Mouse (Mus musculus) intestine, embryonic 14.5 days (tissue): ENCODE measurements around the gene Taok1. TPM values are rescaled to one million over a fixed set of nuclear protein-coding genes. Genes with fewer than 3 reads are reported as not detected.

Source experiments
- ATAC-seq: fragments of 200-750 bp; cut with Nextera tagmentation; replicated peaks from 2 replicates; pipeline ENCODE4 v1.8.0; 2017; ENCODE audit warnings: low read depth, moderate number of reproducible peaks, moderate TSS enrichment, moderate library complexity; ENCODE audit not compliant: low FRiP score, low TSS enrichment
- DNase-seq: peaks from one replicate; pipeline ENCODE4 v3.0.0-alpha.2; 2018; ENCODE audit warnings: low spot score
- H3K27ac ChIP-seq: fragments of 300-500 bp; sonication (generic); 2 replicates; pipeline ENCODE4 v1.5.1; 2014; ENCODE audit warnings: low read depth, mild to moderate bottlenecking, control low read depth
- H3K27me3 ChIP-seq: fragments of 300-500 bp; sonication (generic); replicated peaks from 2 replicates; pipeline ENCODE4 v1.6.1; 2014; ENCODE audit warnings: low read length, control low read depth; ENCODE audit not compliant: control insufficient read depth, insufficient read depth
- H3K36me3 ChIP-seq: fragments of 300-500 bp; sonication (generic); 2 replicates; pipeline ENCODE4 v1.6.1; 2014; ENCODE audit warnings: low read length, control low read depth; ENCODE audit not compliant: control insufficient read depth, insufficient read depth
- H3K4me1 ChIP-seq: fragments of 300-500 bp; sonication (generic); replicated peaks from 2 replicates; pipeline ENCODE4 v1.6.1; 2014; ENCODE audit warnings: low read length, control low read depth, mixed read lengths; ENCODE audit not compliant: control insufficient read depth, insufficient read depth
- H3K4me2 ChIP-seq: fragments of 300-500 bp; sonication (generic); 2 replicates; pipeline ENCODE4 v1.6.1; 2014; ENCODE audit warnings: low read length
- H3K4me3 ChIP-seq: fragments of 300-500 bp; sonication (generic); 2 replicates; pipeline ENCODE4 v1.5.1; 2014; ENCODE audit warnings: low read depth, low read length, control low read depth, mixed read lengths
- H3K9ac ChIP-seq: fragments of 300-500 bp; sonication (generic); 2 replicates; pipeline ENCODE4 v1.6.1; 2014; ENCODE audit warnings: mild to moderate bottlenecking, low read length
- H3K9me3 ChIP-seq: fragments of 300-500 bp; sonication (generic); 2 replicates; pipeline ENCODE4 v1.6.1; 2016; ENCODE audit warnings: low read length, control low read depth; ENCODE audit not compliant: control insufficient read depth
- WGBS: fragments of 180-500 bp; shearing (Covaris S2); extraction: QIAGEN DNeasy Blood & Tissue Kit; methylation state at CpG from one replicate; pipeline ENCODE4 v1.1.7; 2014; 5-methylcytosine and 5-hydroxymethylcytosine counted together
- polyA plus RNA-seq: library from polyadenylated mRNA; unstranded; fragments of >200 nt; fragmentation: Nextera tagmentation; extraction: Ambion mirVana; gene quantifications from 2 replicates; pipeline ENCODE4 v1.2.1, GENCODE M21; 2014

The Taok1 gene
- polyA plus RNA-seq, 1 experiment from 2014 or later, result 19.7 TPM

DNA sequence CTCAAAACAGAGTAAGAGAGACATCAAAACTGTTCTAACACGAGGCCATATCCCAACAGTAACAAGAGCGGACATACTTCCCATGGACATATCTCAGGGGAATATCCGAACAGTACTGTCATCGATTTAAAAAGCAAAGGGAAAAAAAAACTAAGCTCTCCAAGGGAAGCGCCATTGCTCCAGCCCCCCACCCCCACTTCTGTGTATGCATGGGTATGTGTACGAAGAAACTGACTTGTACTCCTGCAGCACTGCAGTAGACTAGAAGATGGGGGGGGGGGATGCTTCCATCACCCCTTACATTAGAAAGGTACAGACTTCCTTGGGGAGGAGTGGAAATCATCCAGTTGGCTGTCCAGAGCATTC is 1.2 kb downstream of the Taok1 start:
- no peak for ATAC-seq
- peak; percentile 57 for DNase-seq

GRCm38 (mm10) chr11:77597266-77597665 is 10.3 kb downstream of the Taok1 start:
- Histone ChIP-seq H3K4me1 (no peaks in the 10 kb centered on the region), H3K9me3 (no peaks in the 10 kb centered on the region), H3K4me3 (no peak overlapping the region), H3K27me3 (no peaks in the 10 kb centered on the region), H3K27ac (no peak overlapping the region), H3K9ac (no peak overlapping the region), H3K4me2 (no peak overlapping the region), H3K36me3 (peaks cover 8% of the 10 kb centered on the region; the same call in 1 of the 2 replicates)
- no peak for DNase-seq
- no peak for ATAC-seq

More for the DNA sequence above, 1.2 kb downstream of the Taok1 start:
- Histone ChIP-seq H3K4me3 (peak overlapping the region; percentile 99), H3K4me1 (peaks cover 13% of the 10 kb centered on the region), H3K9ac (peak overlapping the region; percentile 99), H3K9me3 (no peaks in the 10 kb centered on the region), H3K4me2 (peak overlapping the region; percentile 90), H3K27me3 (no peaks in the 10 kb centered on the region), H3K36me3 (peaks cover 10% of the 10 kb centered on the region; the same call in 1 of the 2 replicates), H3K27ac (peak overlapping the region; percentile 95)
- 4% methylated on average over 6 of the region's 6 CpGs for WGBS

DNA sequence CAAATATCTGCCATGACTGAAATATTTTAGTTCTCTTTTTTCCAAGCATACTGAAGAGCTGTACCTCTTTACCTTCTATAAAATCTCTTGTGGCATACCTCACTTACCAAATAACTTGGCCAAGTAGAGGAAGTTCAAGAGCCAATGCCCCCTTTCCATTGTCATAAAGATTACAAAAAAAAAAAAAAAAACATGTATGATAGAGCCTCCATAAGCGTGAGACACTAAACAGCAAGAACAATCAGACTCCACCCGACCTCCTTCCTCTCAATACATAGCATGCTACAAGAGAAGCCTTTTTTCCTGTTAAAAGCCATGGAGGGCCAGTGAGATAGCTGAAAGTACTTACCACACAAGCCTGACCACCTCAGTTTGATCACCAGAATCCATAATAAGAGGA is 16.2 kb downstream of the Taok1 start:
- Histone ChIP-seq H3K4me2 (no peak overlapping the region), H3K27ac (no peak overlapping the region), H3K27me3 (no peaks in the 10 kb centered on the region), H3K4me3 (no peak overlapping the region), H3K9ac (no peak overlapping the region), H3K4me1 (peaks cover 10% of the 10 kb centered on the region), H3K9me3 (no peaks in the 10 kb centered on the region), H3K36me3 (peaks cover 12% of the 10 kb centered on the region; the same call in 1 of the 2 replicates)
- ATAC-seq (no peak), DNase-seq (no peak)
- WGBS, result 85% methylated on average over 2 of the region's 2 CpGs

GRCm38 (mm10) chr11:77590801-77591200 is 16.8 kb downstream of the Taok1 start:
- Histone ChIP-seq H3K36me3 (peaks cover 11% of the 10 kb centered on the region; the same call in 1 of the 2 replicates), H3K4me2 (no peak overlapping the region), H3K27ac (no peak overlapping the region), H3K4me3 (no peak overlapping the region), H3K9ac (no peak overlapping the region), H3K9me3 (no peaks in the 10 kb centered on the region), H3K4me1 (peaks cover 10% of the 10 kb centered on the region), H3K27me3 (no peaks in the 10 kb centered on the region)
- ATAC-seq, result no peak
- 100% methylated on average over 2 of the region's 2 CpGs for WGBS
- no peak for DNase-seq

GRCm38 (mm10) chr11:77585201-77585600 is 22.4 kb downstream of the Taok1 start:
- Histone ChIP-seq H3K36me3 (peaks cover 41% of the 10 kb centered on the region), H3K4me3 (no peak overlapping the region)
- no peak for ATAC-seq

DNA sequence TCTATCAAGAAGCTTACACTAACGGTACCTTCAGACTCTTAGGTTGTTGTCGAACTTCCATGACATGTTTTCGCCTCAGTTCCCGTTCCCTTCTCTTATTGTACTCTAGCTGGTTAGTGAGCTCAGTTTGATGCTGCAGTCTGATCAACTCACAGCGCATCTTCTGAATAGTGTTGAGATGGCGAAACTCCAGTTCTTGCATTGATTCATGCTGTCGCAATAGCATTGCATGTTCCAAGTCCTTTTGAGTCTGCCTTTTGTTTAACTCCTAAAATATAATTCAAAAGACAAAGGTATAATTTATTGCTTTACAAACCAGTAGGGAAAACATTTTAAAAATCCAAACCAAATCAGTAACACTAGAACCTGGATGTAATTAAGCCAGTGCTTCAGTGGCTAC is 62.4 kb downstream of the Taok1 start:
- Histone ChIP-seq H3K27ac (no peak overlapping the region), H3K4me2 (no peak overlapping the region), H3K36me3 (peaks cover 93% of the 10 kb centered on the region), H3K9me3 (no peaks in the 10 kb centered on the region), H3K9ac (no peak overlapping the region), H3K4me3 (no peak overlapping the region), H3K27me3 (no peaks in the 10 kb centered on the region), H3K4me1 (no peaks in the 10 kb centered on the region)
- 95% methylated on average over 7 of the region's 7 CpGs for WGBS
- ATAC-seq, result no peak
- DNase-seq, result no peak

More at GRCm38 (mm10) chr11:77585201-77585600, 22.4 kb downstream of the Taok1 start:
- Histone ChIP-seq H3K9me3 (no peaks in the 10 kb centered on the region), H3K27me3 (no peaks in the 10 kb centered on the region), H3K9ac (no peak overlapping the region), H3K4me2 (no peak overlapping the region), H3K4me1 (peaks cover 10% of the 10 kb centered on the region), H3K27ac (no peak overlapping the region)
- no peak for DNase-seq
- 94% methylated on average over 3 of the region's 3 CpGs for WGBS

- peaks cover 29% of the 10 kb centered on the region for H3K36me3 ChIP-seq
- no peak overlapping the region for H3K9ac ChIP-seq
- H3K4me3 ChIP-seq, result no peak overlapping the region
- H3K9me3 ChIP-seq, result no peaks in the 10 kb centered on the region
- DNase-seq (no peak), ATAC-seq (no peak)
- H3K4me1 ChIP-seq, result no peaks in the 10 kb centered on the region
- no peak overlapping the region for H3K27ac ChIP-seq
- H3K27me3 ChIP-seq, result no peaks in the 10 kb centered on the region
- 89% methylated on average over 4 of the region's 4 CpGs for WGBS
- no peak overlapping the region for H3K4me2 ChIP-seq
Observed at GRCm38 (mm10) chr11:77532202-77532846, 75.3 kb downstream of the Taok1 start.

- no peak overlapping the region for H3K4me2 ChIP-seq
- no peaks in the 10 kb centered on the region for H3K4me1 ChIP-seq
- DNase-seq (no peak), ATAC-seq (no peak)
- H3K9ac ChIP-seq, result no peak overlapping the region
- no peaks in the 10 kb centered on the region for H3K9me3 ChIP-seq
- no peak overlapping the region for H3K4me3 ChIP-seq
- WGBS, result 85% methylated on average over 2 of the region's 2 CpGs
- no peaks in the 10 kb centered on the region for H3K27me3 ChIP-seq
- H3K27ac ChIP-seq, result no peak overlapping the region
- H3K36me3 ChIP-seq, result peaks cover 14% of the 10 kb centered on the region
Observed at GRCm38 (mm10) chr11:77530862-77531261, 76.8 kb downstream of the Taok1 start.

- H3K4me3 ChIP-seq, result no peak overlapping the region
- H3K27ac ChIP-seq, result no peak overlapping the region
- ATAC-seq, result no peak
- WGBS, result 85% methylated on average over 3 of the region's 3 CpGs
- H3K4me1 ChIP-seq, result no peaks in the 10 kb centered on the region
- DNase-seq, result no peak
- H3K36me3 ChIP-seq, result peaks cover 13% of the 10 kb centered on the region; the same call in 1 of the 2 replicates
- no peaks in the 10 kb centered on the region for H3K27me3 ChIP-seq
- H3K4me2 ChIP-seq, result no peak overlapping the region
- H3K9me3 ChIP-seq, result no peaks in the 10 kb centered on the region
- no peak overlapping the region for H3K9ac ChIP-seq
Observed at GRCm38 (mm10) chr11:77529644-77530043, 78.0 kb downstream of the Taok1 start.
